Mouse (Mus musculus) 416B (cell line): ENCODE data around the gene Usp37.
A peak's percentile ranks its signal among the peaks of the same experiment; 100 is the strongest.

Source experiments
- DNase-seq: peaks from one replicate; pipeline ENCODE4 v3.0.0; 2011; ENCODE audit warnings: low read depth

Gene Usp37

GRCm38 (mm10) chr1:74460273-74460672 is 83.8 kb downstream of the Usp37 start:
- peak; percentile 73 for DNase-seq

- peak; percentile 73 for DNase-seq
These were observed 91.5 kb downstream of the Usp37 start for GRCm38 (mm10) chr1:74452611-74453045.

DNA sequence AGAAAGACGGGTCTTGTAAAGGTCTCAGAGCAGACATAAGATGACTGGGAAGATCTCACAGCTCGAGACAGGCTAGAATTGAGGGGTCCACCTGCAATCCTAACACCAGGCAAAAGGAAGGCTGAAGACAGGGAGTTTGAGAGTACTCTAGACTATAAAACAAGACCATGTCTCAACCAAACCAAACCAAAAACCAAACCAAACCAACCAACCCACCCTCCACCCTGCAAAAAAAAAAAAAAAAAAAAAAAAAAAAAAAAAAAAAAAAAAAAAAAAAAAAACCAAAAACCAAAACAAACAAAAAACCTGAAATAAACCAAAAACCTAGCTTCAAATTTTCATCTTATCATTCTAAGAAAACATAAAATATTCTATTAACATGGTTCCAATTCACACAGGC is 99.5 kb downstream of the Usp37 start:
- no peak for DNase-seq

DNA sequence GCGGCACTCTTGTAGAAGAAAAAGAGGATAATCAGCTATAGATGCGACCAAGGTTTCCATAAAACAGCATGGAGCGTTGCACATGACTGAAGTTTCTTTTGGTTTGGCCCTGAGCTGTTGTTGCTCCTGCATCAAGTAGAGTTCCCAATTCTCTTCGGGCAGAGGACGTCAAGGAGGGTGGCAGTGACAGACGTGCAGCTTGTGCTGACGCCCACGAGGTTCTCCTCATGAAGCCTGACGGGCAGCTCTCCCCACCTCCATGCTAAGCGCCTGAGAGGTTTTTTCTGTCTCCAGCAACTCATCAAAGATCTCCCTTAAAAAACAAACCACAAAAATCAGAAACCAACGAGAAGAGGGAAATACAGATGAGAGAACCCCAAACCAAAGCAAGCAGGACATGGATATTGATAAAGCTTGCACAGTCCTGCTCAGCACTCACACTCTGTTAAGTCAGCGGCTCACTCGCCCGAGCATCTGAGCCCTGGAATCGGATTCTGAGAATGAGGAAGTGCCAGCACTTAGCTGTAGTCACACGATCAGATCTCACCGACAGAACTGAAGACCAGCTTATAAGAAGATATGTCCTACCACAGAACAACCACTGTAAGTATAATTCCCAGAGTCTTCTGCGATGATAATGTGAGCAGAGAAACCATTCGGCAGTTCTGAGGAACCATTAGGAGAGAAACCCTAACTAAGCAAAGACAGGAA is 104.8 kb downstream of the Usp37 start:
- DNase-seq: no peak

DNA sequence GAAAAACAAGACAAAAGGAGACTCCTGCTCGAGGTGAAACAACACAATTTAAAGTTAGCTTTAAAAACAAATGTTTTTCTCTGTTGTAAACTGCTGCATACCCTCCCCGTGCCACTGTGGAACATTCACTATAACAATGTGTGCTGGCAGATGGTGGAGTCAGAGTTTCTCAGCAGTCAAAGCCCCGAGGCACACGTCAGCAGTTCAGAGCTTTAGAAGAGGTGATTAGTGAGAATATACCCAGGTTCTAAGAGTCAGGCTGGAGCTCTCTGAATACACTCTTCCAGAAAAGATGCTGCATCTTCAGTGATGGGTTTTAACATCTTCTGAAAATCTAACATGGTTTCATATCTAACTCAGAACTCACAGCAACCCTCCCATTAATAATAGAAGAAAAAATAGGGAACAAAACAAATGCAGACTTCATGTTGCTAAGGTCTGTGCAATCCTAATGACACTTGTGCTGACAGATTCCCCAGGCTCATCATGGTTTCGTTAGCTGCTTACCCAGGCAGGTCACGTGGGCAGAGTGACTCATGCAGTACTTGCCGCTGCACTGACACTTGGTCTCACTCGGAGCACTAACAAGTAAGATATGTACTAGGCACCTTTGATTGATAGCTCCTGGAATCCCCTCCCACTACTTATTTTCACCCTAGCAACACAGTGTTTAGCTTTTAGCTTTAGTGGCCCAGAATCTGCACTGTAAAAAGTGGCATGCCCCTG is 106.2 kb downstream of the Usp37 start:
- DNase-seq: peak; percentile 79

DNA sequence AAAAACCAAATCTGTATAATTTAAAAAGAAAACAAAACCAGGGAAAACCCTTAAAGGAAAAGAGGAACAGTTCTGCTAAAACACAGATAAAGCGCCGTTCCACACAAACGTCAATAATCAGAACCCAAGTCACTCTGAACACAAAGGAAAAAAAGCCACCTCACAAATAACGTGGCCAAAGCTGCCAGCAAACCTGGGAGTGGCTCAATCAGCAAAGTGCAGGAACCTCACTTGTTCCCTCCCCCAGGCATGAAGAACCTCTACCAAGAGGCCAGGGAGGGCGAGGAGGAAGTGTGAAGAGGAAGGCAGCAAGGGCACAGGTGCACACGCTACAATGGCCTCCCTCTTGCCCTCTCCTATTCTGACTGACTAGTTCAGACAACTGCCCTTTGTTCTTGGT is 108.5 kb downstream of the Usp37 start:
- peak; percentile 54 for DNase-seq

- peak; percentile 54 for DNase-seq
These were observed 109.5 kb downstream of the Usp37 start for GRCm38 (mm10) chr1:74434596-74434995.

GRCm38 (mm10) chr1:74433220-74433619 is 110.9 kb downstream of the Usp37 start:
- DNase-seq: no peak

GRCm38 (mm10) chr1:74425845-74426244 is 118.2 kb downstream of the Usp37 start:
- DNase-seq: peak; percentile 57

GRCm38 (mm10) chr1:74423147-74423546 is 120.9 kb downstream of the Usp37 start:
- DNase-seq: no peak

DNA sequence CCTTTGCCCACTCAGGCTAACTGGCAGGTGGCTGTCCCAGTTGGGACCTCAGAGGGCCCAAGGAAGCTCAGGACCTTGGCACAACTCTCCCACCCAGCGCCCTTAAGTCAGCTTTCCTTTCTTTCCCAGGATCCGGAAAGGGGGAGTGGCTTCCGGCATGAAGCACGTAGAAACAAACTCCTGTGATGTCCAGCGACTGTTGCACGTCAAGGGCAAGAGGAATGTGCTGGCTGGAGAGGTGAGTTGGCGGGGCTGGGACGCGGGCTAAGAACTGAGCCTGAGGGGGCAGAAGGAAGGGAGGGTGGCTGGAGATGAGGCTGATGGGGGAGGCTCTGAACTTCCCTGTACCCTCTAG is 124.7 kb downstream of the Usp37 start:
- no peak for DNase-seq

DNA sequence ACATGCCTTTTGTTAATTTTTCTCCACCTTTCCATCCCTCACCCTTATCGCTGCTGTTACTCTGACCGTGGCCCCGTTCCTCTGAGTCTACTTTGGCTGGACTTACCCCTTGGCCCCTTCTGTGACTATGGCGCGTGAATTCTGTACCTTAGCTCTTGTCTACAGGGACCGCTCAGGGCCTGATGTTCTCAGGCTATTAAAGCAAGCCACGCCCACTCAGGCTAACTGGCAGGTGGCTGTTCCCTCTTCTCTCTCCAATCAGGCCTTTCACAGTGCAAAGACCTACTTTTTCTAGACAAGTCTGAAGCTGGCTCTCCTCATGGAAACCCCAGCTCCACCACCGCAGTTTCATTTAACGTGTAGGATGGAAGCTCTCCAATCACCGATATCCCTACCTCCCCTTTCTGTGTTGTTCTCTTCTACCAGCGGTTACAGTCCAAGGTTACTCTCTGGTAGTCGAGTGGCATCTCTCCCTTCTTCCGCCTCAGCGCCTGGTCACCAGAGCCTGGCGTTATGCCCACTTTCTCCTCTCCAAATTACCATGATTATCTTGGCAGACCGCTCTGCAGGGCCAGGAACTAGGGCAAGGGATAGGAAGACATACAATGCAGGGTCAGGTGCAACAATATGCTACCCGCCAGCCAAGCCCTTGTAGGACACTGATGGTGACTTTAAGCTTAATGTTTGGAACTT is 125.2 kb downstream of the Usp37 start:
- DNase-seq: no peak

GRCm38 (mm10) chr1:74415143-74415542 is 128.9 kb downstream of the Usp37 start:
- DNase-seq: peak; percentile 70

DNA sequence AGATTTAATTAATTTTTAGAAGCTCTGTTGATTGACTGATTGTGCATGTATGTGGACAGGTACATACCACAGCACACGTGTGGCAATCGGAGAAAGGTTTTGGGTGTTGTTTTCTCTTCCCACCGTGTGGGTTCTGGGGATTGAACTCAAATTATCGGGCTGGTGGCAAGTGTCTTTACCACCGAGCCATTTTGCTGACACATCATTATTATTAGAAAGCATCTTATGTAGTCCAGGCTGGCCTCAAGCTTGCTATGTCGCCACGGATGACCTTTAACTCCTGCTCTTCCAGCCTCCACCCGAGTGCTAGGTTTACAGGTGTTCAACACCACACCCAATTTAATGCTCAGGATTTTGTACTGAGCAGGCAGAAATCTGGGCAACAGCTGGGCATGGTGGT is 131.4 kb downstream of the Usp37 start:
- no peak for DNase-seq

- no peak for DNase-seq
These were observed 132.2 kb downstream of the Usp37 start for GRCm38 (mm10) chr1:74411753-74412325.

DNA sequence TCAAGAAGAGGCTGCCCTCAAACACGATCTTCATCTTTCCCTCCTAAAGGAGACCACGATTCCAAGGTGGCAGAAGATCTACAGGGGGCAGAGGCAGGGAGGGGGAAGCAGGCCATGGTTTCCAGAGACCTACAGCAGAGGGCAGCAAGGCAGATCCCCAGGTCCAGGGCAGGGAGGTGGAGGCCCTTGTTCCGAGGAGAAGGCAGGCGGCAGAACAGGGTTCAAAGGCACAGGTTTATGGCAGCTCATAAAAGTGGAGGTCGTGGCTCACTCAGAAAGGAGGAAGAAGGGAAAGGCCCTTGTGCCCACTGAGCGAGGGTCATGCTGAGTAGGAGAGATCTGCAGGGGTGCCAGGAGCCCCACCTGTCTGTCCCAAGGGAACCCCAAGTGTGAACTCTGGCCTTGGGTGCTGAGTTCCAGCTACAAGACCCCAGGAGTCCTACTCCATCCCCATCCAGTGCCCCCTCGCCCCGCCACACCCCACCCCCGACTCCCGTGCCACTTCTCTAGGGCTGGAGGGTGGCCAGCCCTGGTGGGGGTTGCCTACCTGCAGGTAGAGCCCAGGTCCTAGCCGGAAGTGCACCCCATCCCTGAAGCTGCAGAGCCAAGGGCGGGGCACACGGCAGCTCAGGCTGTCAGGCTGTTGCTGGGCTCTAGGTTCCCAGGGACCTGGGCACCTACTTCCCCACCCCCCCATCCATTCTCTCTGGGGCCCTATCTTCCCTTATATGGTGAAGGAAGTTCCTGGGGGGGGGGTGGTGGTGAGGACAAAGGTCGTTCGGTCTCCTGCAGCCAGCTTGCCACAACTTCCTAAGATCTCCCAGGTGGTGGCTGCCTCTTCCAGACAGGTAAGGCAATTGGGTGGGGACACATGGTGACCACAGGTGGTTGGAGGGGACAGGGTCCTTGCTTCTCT is 135.2 kb downstream of the Usp37 start, which contains the start of gene Vil1:
Vil1 (plus strand) TSS at position 788 of the 916 bp plus-strand sequence.
- no peak for DNase-seq

GRCm38 (mm10) chr1:74404206-74404605 is 139.9 kb downstream of the Usp37 start:
- no peak for DNase-seq

- DNase-seq: no peak
These were observed 142.9 kb downstream of the Usp37 start for GRCm38 (mm10) chr1:74401015-74401702.

DNA sequence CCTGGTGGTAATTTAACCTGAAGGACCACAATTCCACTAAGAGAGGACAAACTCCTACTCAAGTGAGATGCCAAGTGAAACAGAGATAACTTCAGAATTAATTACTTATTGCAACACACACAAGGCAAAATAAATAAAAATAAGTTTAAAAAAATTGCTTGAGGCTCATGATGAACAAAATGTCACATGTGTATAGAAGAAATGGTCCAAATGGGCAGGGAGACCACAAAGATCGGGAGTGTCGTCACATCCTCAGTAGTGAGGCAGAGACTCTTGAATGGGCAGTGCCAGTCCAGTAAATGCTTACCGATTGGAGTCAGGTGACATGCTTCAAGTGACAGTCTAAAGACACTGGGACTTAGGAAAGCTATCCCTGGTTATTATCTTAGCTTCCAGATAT is 143.6 kb downstream of the Usp37 start:
- DNase-seq: no peak

- DNase-seq: peak; percentile 86
These were observed 146.1 kb downstream of the Usp37 start for GRCm38 (mm10) chr1:74397919-74398451.
